Mouse (Mus musculus) forebrain, embryonic 12.5 days (tissue): Measurements from ENCODE around the gene Pank2. TPM values are rescaled to one million over a fixed set of nuclear protein-coding genes. Genes with fewer than 3 reads are reported as not detected.

Source experiments
- ATAC-seq: fragments of 200-750 bp; cut with Nextera tagmentation; 2 replicates; pipeline ENCODE4 v1.8.0; 2017; ENCODE audit warnings: moderate TSS enrichment; ENCODE audit not compliant: low FRiP score
- H3K27ac ChIP-seq: fragments of 300-500 bp; sonication (generic); 2 replicates; pipeline ENCODE4 v1.5.1; 2016; ENCODE audit warnings: mild to moderate bottlenecking
- H3K27me3 ChIP-seq: fragments of 300-500 bp; sonication (generic); 2 replicates; pipeline ENCODE4 v1.6.1; 2016; ENCODE audit warnings: mild to moderate bottlenecking
- H3K36me3 ChIP-seq: fragments of 300-500 bp; sonication (generic); replicated peaks from 2 replicates; pipeline ENCODE4 v1.6.1; 2016; ENCODE audit warnings: mild to moderate bottlenecking
- H3K4me1 ChIP-seq: fragments of 300-500 bp; sonication (generic); 2 replicates; pipeline ENCODE4 v1.6.1; 2016
- H3K4me2 ChIP-seq: fragments of 300-500 bp; sonication (generic); 2 replicates; pipeline ENCODE4 v1.6.1; 2016; ENCODE audit warnings: mild to moderate bottlenecking, moderate library complexity
- H3K4me3 ChIP-seq: fragments of 300-500 bp; sonication (generic); replicated peaks from 2 replicates; pipeline ENCODE4 v1.5.1; 2016; ENCODE audit warnings: mild to moderate bottlenecking
- H3K9ac ChIP-seq: fragments of 300-500 bp; sonication (generic); 2 replicates; pipeline ENCODE4 v1.6.1; 2016; ENCODE audit warnings: mild to moderate bottlenecking
- H3K9me3 ChIP-seq: fragments of 300-500 bp; sonication (generic); 2 replicates; pipeline ENCODE4 v1.6.1; 2016
- WGBS: fragments of 180-500 bp; shearing (Covaris S2); methylation state at CpG from one replicate; pipeline ENCODE4 v1.1.7; 2016; 5-methylcytosine and 5-hydroxymethylcytosine counted together
- polyA plus RNA-seq: library from polyadenylated mRNA; unstranded; fragments of >200 nt; fragmentation: Nextera tagmentation; extraction: Ambion mirVana; gene quantifications from 2 replicates; pipeline ENCODE4 v1.2.1, GENCODE M21; 2016

Gene Pank2
- polyA plus RNA-seq, 1 experiment from 2014 or later: 70.4 TPM

- 17% methylated on average over 28 of the region's 28 CpGs for WGBS
- Histone ChIP-seq H3K27ac (no peak overlapping the region), H3K4me1 (peaks cover 22% of the 10 kb centered on the region), H3K4me2 (peak overlapping the region; percentile 80), H3K9me3 (no peaks in the 10 kb centered on the region), H3K36me3 (no peaks in the 10 kb centered on the region), H3K4me3 (peak overlapping the region; percentile 44), H3K9ac (peak overlapping the region; percentile 59), H3K27me3 (no peaks in the 10 kb centered on the region)
- ATAC-seq: peak; percentile 52
Measured at GRCm38 (mm10) chr2:131234127-131234650, 28.1 kb upstream of the Pank2 start.

- H3K27ac ChIP-seq: no peak overlapping the region
- peaks cover 22% of the 10 kb centered on the region for H3K4me1 ChIP-seq
- H3K27me3 ChIP-seq: no peaks in the 10 kb centered on the region
- no peaks in the 10 kb centered on the region for H3K9me3 ChIP-seq
- no peak for ATAC-seq
- H3K36me3 ChIP-seq: 0 out of 2 replicates have a peak, but pooled peaks cover 1% of the 10 kb centered on the region
- H3K4me2 ChIP-seq: peak overlapping the region; percentile 80
- peak overlapping the region; percentile 44; the same call in 1 of the 2 replicates for H3K4me3 ChIP-seq
- 82% methylated on average over 7 of the region's 7 CpGs for WGBS
- no peak overlapping the region for H3K9ac ChIP-seq
Measured at GRCm38 (mm10) chr2:131234970-131235635, 27.2 kb upstream of the Pank2 start.

- no peak overlapping the region for H3K27ac ChIP-seq
- H3K4me3 ChIP-seq: no peak overlapping the region
- H3K4me2 ChIP-seq: no peak overlapping the region
- no peak for ATAC-seq
- no peaks in the 10 kb centered on the region for H3K9me3 ChIP-seq
- no peaks in the 10 kb centered on the region for H3K27me3 ChIP-seq
- H3K9ac ChIP-seq: no peak overlapping the region
- H3K4me1 ChIP-seq: no peaks in the 10 kb centered on the region
- H3K36me3 ChIP-seq: peaks cover 63% of the 10 kb centered on the region
Measured at GRCm38 (mm10) chr2:131242180-131242579, 20.1 kb upstream of the Pank2 start.

GRCm38 (mm10) chr2:131242929-131243328, 19.4 kb upstream of the Pank2 start:
- no peak for ATAC-seq
- WGBS: 91% methylated on average over 7 of the region's 7 CpGs

GRCm38 (mm10) chr2:131253681-131254328, 8.5 kb upstream of the Pank2 start:
- Histone ChIP-seq H3K4me3 (no peak overlapping the region), H3K4me1 (no peaks in the 10 kb centered on the region; the same call in 1 of the 2 replicates), H3K4me2 (no peak overlapping the region), H3K9ac (no peak overlapping the region), H3K36me3 (no peaks in the 10 kb centered on the region; the same call in 1 of the 2 replicates), H3K9me3 (no peaks in the 10 kb centered on the region), H3K27ac (no peak overlapping the region), H3K27me3 (no peaks in the 10 kb centered on the region)
- 35% methylated on average over 7 of the region's 7 CpGs for WGBS
- ATAC-seq: peak; percentile 58; the same call in 1 of the 2 replicates

More at GRCm38 (mm10) chr2:131242929-131243328, 19.4 kb upstream of the Pank2 start:
- Histone ChIP-seq H3K9me3 (no peaks in the 10 kb centered on the region), H3K36me3 (peaks cover 69% of the 10 kb centered on the region), H3K4me1 (no peaks in the 10 kb centered on the region), H3K4me3 (no peak overlapping the region), H3K27me3 (no peaks in the 10 kb centered on the region), H3K9ac (no peak overlapping the region), H3K27ac (no peak overlapping the region), H3K4me2 (no peak overlapping the region)

- Histone ChIP-seq H3K9me3 (no peaks in the 10 kb centered on the region), H3K36me3 (no peaks in the 10 kb centered on the region; the same call in 1 of the 2 replicates), H3K9ac (no peak overlapping the region), H3K27ac (no peak overlapping the region), H3K4me3 (no peak overlapping the region), H3K27me3 (no peaks in the 10 kb centered on the region), H3K4me2 (no peak overlapping the region), H3K4me1 (no peaks in the 10 kb centered on the region; the same call in 1 of the 2 replicates)
- WGBS: 89% methylated on average over 2 of the region's 2 CpGs
- ATAC-seq: no peak
Measured at GRCm38 (mm10) chr2:131254329-131254713, 8.0 kb upstream of the Pank2 start.

GRCm38 (mm10) chr2:131255738-131256137, 6.6 kb upstream of the Pank2 start:
- no peak overlapping the region for H3K27ac ChIP-seq
- H3K9me3 ChIP-seq: no peaks in the 10 kb centered on the region
- 66% methylated on average over 3 of the region's 3 CpGs for WGBS
- no peak overlapping the region for H3K4me2 ChIP-seq
- H3K27me3 ChIP-seq: no peaks in the 10 kb centered on the region
- H3K9ac ChIP-seq: no peak overlapping the region
- H3K36me3 ChIP-seq: no peaks in the 10 kb centered on the region
- peaks cover 3% of the 10 kb centered on the region for H3K4me1 ChIP-seq
- ATAC-seq: no peak
- H3K4me3 ChIP-seq: no peak overlapping the region

- 85% methylated on average over 8 of the region's 8 CpGs for whole genome bisulfite sequencing
- Histone ChIP-seq H3K27ac (no peak overlapping the region), H3K4me2 (no peak overlapping the region), H3K27me3 (no peaks in the 10 kb centered on the region), H3K9me3 (no peaks in the 10 kb centered on the region), H3K4me1 (peaks cover 18% of the 10 kb centered on the region), H3K36me3 (no peaks in the 10 kb centered on the region), H3K4me3 (no peak overlapping the region), H3K9ac (no peak overlapping the region)
- no peak for ATAC-seq
Measured at GRCm38 (mm10) chr2:131258693-131259092, 3.6 kb upstream of the Pank2 start.

- peak overlapping the region; percentile 100; the same call in 1 of the 2 replicates for H3K27ac ChIP-seq
Measured at GRCm38 (mm10) chr2:131260544-131261307, 1.6 kb upstream of the Pank2 start.

GRCm38 (mm10) chr2:131261481-131262212, 648 bp upstream of the Pank2 start:
- WGBS: 3% methylated on average over 10 of the region's 10 CpGs
- Histone ChIP-seq H3K4me1 (peaks cover 34% of the 10 kb centered on the region), H3K4me2 (peak overlapping the region; percentile 76), H3K4me3 (peak overlapping the region; percentile 93), H3K36me3 (no peaks in the 10 kb centered on the region), H3K27ac (peak overlapping the region; percentile 100), H3K27me3 (no peaks in the 10 kb centered on the region), H3K9me3 (no peaks in the 10 kb centered on the region), H3K9ac (peak overlapping the region; percentile 75)
- ATAC-seq: peak; percentile 85

More at GRCm38 (mm10) chr2:131260544-131261307, 1.6 kb upstream of the Pank2 start:
- no peak overlapping the region for H3K4me3 ChIP-seq
- H3K9me3 ChIP-seq: no peaks in the 10 kb centered on the region
- ATAC-seq: no peak
- H3K4me2 ChIP-seq: peak overlapping the region; percentile 76; the same call in 1 of the 2 replicates
- H3K36me3 ChIP-seq: no peaks in the 10 kb centered on the region
- H3K4me1 ChIP-seq: peaks cover 34% of the 10 kb centered on the region
- 0 out of 2 replicates have a peak overlapping the region, but pooled peaks have one; percentile 2 for H3K9ac ChIP-seq
- no peaks in the 10 kb centered on the region for H3K27me3 ChIP-seq
- WGBS: 70% methylated on average over 9 of the region's 9 CpGs
